Mouse (Mus musculus) cerebellum, postnatal 4 days (tissue): ENCODE results near the gene Gse1.

Experiments used
- DNase-seq, 2 experiments: peaks; one replicate each; pipeline ENCODE4 v3.0.0; 2022; ENCODE audit warnings: low spot score in 2 of 2, mixed read lengths in 1 of 2

The Gse1 gene

GRCm38 (mm10) chr8:120273430-120273829 is 45.2 kb downstream of the Gse1 start:
- DNase-seq, result no peak

- DNase-seq, result peak in 1 of 2 experiments; percentile 71
Measured at GRCm38 (mm10) chr8:120276051-120276890, 48.0 kb downstream of the Gse1 start.

- DNase-seq, result no peak
Measured at GRCm38 (mm10) chr8:120276891-120277426, 48.7 kb downstream of the Gse1 start.

- DNase-seq, result no peak
Measured at GRCm38 (mm10) chr8:120278009-120278408, 49.8 kb downstream of the Gse1 start.

GRCm38 (mm10) chr8:120279418-120279817 is 51.2 kb downstream of the Gse1 start:
- DNase-seq, result no peak

- peak; percentile 83 to 91 for DNase-seq
Measured at GRCm38 (mm10) chr8:120281487-120281886, 53.2 kb downstream of the Gse1 start.

- no peak for DNase-seq
Measured at GRCm38 (mm10) chr8:120282465-120282864, 54.2 kb downstream of the Gse1 start.

- no peak for DNase-seq
Measured at GRCm38 (mm10) chr8:120284265-120284664, 56.0 kb downstream of the Gse1 start.

GRCm38 (mm10) chr8:120285033-120285432 is 56.8 kb downstream of the Gse1 start:
- no peak for DNase-seq

GRCm38 (mm10) chr8:120285878-120286277 is 57.6 kb downstream of the Gse1 start:
- no peak for DNase-seq

- DNase-seq, result peak in 1 of 2 experiments; percentile 61
Measured at GRCm38 (mm10) chr8:120288122-120288908, 60.1 kb downstream of the Gse1 start.

GRCm38 (mm10) chr8:120289191-120289590 is 60.9 kb downstream of the Gse1 start:
- no peak for DNase-seq

GRCm38 (mm10) chr8:120289698-120290181 is 61.5 kb downstream of the Gse1 start:
- peak in 1 of 2 experiments; percentile 61 for DNase-seq

- no peak for DNase-seq
Measured at GRCm38 (mm10) chr8:120290614-120291013, 62.4 kb downstream of the Gse1 start.

GRCm38 (mm10) chr8:120291650-120292049 is 63.4 kb downstream of the Gse1 start:
- no peak for DNase-seq

GRCm38 (mm10) chr8:120292316-120293107 is 64.3 kb downstream of the Gse1 start:
- DNase-seq, result peak in 1 of 2 experiments; percentile 82

GRCm38 (mm10) chr8:120293421-120294357 is 65.4 kb downstream of the Gse1 start:
- no peak for DNase-seq

GRCm38 (mm10) chr8:120294982-120295870 is 67.0 kb downstream of the Gse1 start:
- no peak for DNase-seq

GRCm38 (mm10) chr8:120297000-120297399 is 68.7 kb downstream of the Gse1 start:
- DNase-seq, result no peak
